Mouse (Mus musculus): ENCODE data around the gene Cyp2j7. TPM values are rescaled to one million over a fixed set of nuclear protein-coding genes. Genes with fewer than 3 reads are reported as not detected.

Cyp2j7 gene
- not detected for total RNA-seq (2023)

DNA sequence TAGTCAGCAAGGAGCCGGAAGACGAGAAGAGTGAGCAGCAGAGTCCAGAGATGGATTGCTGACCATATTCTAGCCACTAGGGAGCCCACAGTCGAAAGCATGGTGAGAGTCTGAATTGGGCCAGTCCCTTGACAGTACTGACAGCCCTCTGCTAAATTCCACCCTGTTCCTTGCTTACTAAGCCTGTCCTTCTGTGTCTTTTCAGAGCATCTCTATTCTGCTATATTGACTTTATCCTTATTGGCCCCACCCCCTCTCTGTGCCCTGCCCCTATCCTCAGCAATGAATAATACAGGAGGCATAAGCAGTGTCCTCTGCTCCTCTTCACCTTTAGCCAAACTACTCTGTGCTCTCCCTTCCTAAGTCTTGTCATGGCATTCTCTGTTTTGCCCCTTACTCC, at the start of gene Cyp2j7:
Cyp2j7 (minus strand) TSS at position 101 of the 400 bp plus-strand sequence.

Other genes starting within 250 kb of the Cyp2j7 start
- gene Cyp2j13, start 159.1 kb downstream of the Cyp2j7 start, total RNA-seq (2023) = not detected
- not detected for gene Cyp2j12, start 95.5 kb downstream of the Cyp2j7 start, total RNA-seq (2023)
- not detected for gene Cyp2j11, start 112.0 kb upstream of the Cyp2j7 start, total RNA-seq (2023)

All from B cell, adult 67 days (primary cell).